Mouse (Mus musculus) bone marrow, adult 2 months (tissue): ENCODE measurements at regions not wholly inside any gene's neighbourhood (a gene's known extent, or its start where the extent isn't known, plus 50 kb on each side); places are given as distances from the start of the nearest gene placed in this dataset.

ENCODE experiments used
- CTCF ChIP-seq: fragments of 200-500 bp; IDR thresholded peaks from 2 replicates; pipeline ENCODE4 v1.5.1; 2011; ENCODE audit warnings: low read length, control low read depth; ENCODE audit not compliant: control insufficient read depth, insufficient read depth
- POLR2A ChIP-seq: fragments of 200-500 bp; IDR thresholded peaks from 2 replicates; pipeline ENCODE4 v1.6.1; 2011; ENCODE audit warnings: low read depth, mild to moderate bottlenecking, control low read depth, low read length, borderline replicate concordance; ENCODE audit not compliant: control insufficient read depth

- no peak for TF ChIP-seq CTCF
- no peak for TF ChIP-seq POLR2A
Observed at GRCm38 (mm10) chr15:31921485-31921884, 255.6 kb upstream of the Tas2r119 start.
